Mouse (Mus musculus) testis, adult 10 weeks (tissue): ENCODE data around the gene Mospd3. TPM values are rescaled to one million over a fixed set of nuclear protein-coding genes. Genes with fewer than 3 reads are reported as not detected.

ENCODE experiments used
- polyA plus RNA-seq: library from polyadenylated mRNA; stranded (reverse); fragments of 350-450 nt; fragmentation: Illumina TruSeq; extraction: RNeasy Lipid Tissue Mini Kit (QIAGEN cat#74804); gene quantifications from one replicate; pipeline ENCODE4 v1.2.3, GENCODE M21; 2014; ENCODE audit warnings: low read depth, low replicate concordance

The Mospd3 gene
- polyA plus RNA-seq, result not detected

DNA sequence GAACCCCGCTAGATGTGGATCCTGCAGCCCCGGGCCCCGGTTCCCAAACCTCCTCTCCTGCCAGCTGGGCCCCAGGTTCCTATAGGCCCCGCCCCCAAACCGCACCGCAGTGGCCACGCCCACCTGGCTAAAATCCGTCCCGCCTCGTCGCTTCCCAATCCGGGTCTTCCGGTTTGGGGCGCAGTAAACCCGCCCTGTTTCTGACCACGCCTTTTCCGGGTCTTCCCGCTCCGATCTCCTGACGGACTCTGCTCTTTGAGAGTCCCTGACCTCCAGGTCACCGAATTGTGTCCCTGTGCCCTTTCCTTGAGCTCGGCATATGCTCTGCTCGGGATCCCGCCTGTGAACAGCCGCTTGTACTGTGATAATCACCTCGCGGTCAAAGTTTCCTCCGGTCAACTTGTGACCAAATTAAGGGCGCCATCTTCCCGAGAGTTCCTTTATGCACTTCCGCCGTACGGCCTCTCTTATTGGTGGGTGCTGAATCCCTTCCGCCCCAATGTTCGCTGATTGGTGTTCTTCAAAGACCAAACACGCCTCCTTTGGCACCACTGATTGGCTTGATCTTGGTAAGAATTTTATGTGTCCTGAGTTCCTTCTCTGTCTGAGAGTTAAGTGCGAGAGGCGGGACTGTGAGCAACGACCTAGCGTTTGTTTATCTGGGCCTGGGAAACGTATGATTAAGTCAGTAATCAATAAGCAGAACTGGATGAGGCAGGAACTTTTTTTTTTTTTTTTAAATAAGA, at the start of gene Mospd3:
Gene Mospd3, minus strand, starts transcription at position 440 of the 746 bp plus-strand sequence.

DNA sequence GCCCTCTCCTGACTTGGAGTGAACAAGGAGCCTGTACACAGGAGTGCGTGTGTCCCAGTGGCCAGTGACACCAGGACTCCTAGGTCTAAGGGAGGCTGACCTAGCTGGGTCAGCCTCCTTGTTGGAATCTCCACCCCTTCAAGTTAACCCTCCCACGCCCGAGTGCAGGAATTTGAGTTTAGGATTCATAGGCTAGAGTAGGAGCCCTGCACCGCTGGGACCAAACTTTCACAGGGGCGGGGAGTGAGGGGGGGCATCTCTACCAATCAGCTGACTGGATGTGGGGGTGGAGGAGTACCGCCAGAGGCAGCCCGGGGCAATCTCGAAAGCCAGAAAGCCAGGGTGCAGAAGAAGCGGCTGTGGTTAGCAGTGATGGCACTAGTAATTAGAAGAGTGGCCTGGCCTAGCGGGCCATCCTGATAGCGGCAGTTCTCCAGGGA, 44.8 kb upstream of the Mospd3 start, which contains the start of gene Irs3:
Gene Irs3, minus strand, starts transcription at position 63 of the 440 bp plus-strand sequence.

DNA sequence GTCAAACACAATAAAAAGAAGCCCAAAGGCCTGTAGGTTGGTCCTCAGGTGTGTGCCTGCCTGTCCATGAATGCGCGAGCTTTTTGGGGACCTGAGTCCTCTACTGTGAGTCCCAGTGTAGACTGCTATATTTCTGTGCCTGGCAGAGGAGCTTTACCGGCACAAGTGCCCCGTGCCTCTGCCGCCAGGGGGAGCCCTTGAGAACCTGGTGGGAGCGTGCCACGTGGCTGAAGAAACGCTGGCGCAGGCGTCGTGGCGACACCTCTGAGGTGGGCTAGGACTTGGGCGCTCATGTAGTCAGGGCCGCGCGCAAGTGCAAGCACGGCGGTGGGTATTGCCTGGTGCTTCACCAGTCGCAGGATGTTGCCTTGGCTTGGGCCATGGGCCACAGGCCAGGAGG, 40.2 kb upstream of the Mospd3 start, which contains the start of gene Sap25:
Gene Sap25, plus strand, starts transcription at position 281 of the 400 bp plus-strand sequence.

DNA sequence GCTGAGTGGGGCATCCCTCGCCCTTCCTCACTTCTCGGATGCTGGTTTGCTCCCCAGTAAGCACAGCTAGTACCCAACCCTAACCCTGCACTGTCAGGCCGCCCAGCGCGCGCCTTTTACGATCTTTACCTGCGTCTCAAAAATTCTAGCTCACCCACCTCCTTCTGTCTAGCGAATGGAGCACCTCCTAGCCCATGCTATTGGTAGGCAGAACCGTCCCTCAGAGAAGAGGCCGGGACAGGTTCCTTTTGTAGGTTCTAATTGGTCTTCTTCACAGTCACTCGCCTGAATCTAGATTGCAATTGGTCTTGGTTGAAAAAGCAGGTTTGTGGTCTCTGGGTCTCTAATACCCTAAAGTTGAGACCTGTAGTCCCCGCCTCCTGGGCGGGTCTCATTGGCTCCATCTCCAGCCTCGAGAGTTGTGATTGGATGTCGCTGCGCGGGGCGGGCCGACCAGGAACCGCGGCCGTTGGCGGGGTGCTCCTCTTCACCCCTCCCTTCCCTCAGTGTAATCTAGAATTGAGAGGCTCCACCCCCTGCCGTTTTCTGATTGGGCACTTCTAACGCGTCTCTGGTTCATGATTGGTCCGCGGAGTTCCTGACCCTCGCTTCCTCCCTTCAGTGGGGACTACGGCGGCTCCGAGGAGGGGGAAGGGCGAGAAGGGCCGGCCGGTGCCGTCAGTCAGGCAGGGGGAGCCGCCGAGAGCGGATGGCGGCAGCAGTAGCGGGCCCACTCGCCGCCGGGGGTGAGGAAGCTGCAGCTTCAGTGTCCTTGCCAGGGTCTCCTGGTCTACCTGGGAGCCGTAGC, 27.8 kb upstream of the Mospd3 start, which contains the start of the genes Fbxo24, Lrch4 and Gm20605:
Gene Fbxo24, minus strand, starts transcription at position 505 of the 808 bp plus-strand sequence.
Gene Lrch4, plus strand, starts transcription at position 624 of the 808 bp plus-strand sequence.
Gene Gm20605, plus strand, starts transcription at position 678 of the 808 bp plus-strand sequence.

DNA sequence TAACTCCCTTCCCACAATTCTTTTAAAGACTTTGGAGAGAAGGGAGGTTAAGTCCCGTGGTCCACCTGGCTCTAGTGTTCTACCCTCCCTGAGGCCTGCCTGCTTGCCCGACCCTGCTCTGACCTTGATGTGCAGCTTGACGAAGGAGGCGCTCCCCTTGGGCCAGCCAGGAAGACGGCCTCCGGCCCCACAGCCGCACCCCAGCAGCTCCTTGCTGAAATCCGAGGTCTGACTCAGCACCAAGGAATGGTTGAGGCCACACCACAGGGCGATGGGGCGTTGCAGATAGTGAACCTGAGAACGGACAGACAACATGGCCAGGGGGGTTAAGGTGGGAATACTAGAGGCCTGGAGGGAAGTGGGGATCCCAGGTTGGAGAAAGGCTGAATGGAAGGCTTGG, 12.7 kb upstream of the Mospd3 start, which contains the start of gene Pcolce:
Gene Pcolce, minus strand, starts transcription at position 235 of the 400 bp plus-strand sequence.

DNA sequence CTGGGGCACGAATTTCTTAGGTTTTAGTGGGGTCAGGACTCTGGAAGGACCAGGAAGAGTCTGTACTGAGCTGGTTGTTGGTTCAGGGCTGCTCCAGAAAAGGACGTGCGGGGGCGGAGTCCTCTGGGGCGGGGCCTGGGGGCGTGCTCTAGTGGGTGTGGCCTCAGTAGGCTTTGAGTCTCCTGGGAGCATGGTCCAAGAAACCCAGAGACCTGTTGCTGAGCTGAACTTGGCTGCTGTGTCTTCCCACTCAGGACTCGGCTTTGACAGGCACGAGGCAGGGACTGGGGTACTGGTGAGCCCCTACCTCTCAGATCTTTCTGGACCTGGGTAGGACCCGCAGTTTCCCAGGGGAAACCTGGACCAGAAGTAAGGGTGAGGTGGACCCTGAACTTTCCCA, 31.2 kb downstream of the Mospd3 start, which contains the start of gene Tfr2:
Gene Tfr2, plus strand, starts transcription at position 176 of the 400 bp plus-strand sequence.

DNA sequence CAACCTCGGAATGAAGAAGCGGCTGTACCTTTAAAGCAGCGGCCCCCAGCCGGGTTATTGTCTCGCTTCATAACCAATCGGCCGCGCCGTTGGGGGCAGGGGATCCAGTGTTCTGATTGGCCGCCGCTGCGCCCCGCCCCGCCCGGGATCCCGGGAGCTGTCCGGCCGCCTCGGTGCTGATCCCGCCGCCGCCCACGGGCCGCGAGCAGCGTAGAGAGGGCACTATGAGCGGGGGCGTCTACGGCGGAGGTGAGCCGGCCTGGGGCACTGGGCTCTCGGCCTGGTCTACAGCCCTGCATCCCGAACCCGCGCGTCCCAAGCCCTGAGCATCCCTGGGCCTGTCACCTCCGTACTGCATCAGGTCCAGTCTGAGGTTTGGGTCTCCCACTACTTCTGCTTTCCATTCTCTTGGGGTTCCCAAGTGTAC, 47.4 kb downstream of the Mospd3 start, which contains the start of gene Actl6b:
Gene Actl6b, plus strand, starts transcription at position 107 of the 427 bp plus-strand sequence.

Other genes starting within 250 kb of the Mospd3 start
- 2.8 TPM for gene Zan, start 124.0 kb downstream of the Mospd3 start, polyA plus RNA-seq
- not detected for gene Pop7, start 98.5 kb downstream of the Mospd3 start, polyA plus RNA-seq
- 0.83 TPM for gene Gigyf1, start 82.5 kb downstream of the Mospd3 start, polyA plus RNA-seq
- not detected for gene Epo, start 67.8 kb downstream of the Mospd3 start, polyA plus RNA-seq
- 1.3 TPM for gene Gnb2, start 67.5 kb downstream of the Mospd3 start, polyA plus RNA-seq
- gene Actl6b, start 47.5 kb downstream of the Mospd3 start, polyA plus RNA-seq, result not detected
- 0.25 TPM for gene Tfr2, start 31.2 kb downstream of the Mospd3 start, polyA plus RNA-seq
- 12.9 TPM for gene Pcolce, start 12.7 kb upstream of the Mospd3 start, polyA plus RNA-seq
- gene Fbxo24, start 27.9 kb upstream of the Mospd3 start, polyA plus RNA-seq, result 3.5 TPM
- 1.6 TPM for gene Lrch4, start 28.1 kb upstream of the Mospd3 start, polyA plus RNA-seq
- gene Gm20605, start 28.1 kb upstream of the Mospd3 start, polyA plus RNA-seq, result 0.39 TPM
- 1.2 TPM for gene Sap25, start 40.3 kb upstream of the Mospd3 start, polyA plus RNA-seq
- not detected for gene Irs3, start 44.7 kb upstream of the Mospd3 start, polyA plus RNA-seq
- 5.5 TPM for gene Agfg2, start 83.7 kb upstream of the Mospd3 start, polyA plus RNA-seq
- 0.07 TPM for gene Nyap1, start 140.5 kb upstream of the Mospd3 start, polyA plus RNA-seq
- 7.8 TPM for gene Tsc22d4, start 144.7 kb upstream of the Mospd3 start, polyA plus RNA-seq
- gene Ppp1r35, start 177.8 kb upstream of the Mospd3 start, polyA plus RNA-seq, result 3.4 TPM
- 26.1 TPM for gene Mepce, start 186.6 kb upstream of the Mospd3 start, polyA plus RNA-seq
- gene Zcwpw1, start 186.7 kb upstream of the Mospd3 start, polyA plus RNA-seq, result 48.0 TPM
- 0.38 TPM for gene Pilra, start 235.2 kb upstream of the Mospd3 start, polyA plus RNA-seq